10 mouse cellular contexts compared by ENCODE assay signal in genomic region chr7:70406527-70406926, GRCm38 (mm10). TPM values are rescaled to one million over a fixed set of nuclear protein-coding genes. Genes with fewer than 3 reads are reported as not detected.
"Had no signal": no experiment of that assay in that cellular context is flagged by ENCODE, and none has a peak within 500 bp of the region (broad histone marks: within the 10 kb centered on the region; RNA-seq: fewer than 3 reads in every experiment).

No protein-coding gene starts in this region.

- H3K36me3 ChIP-seq: hindbrain, embryonic 15.5 days; limb, embryonic 15.5 days had no signal

- H3K27me3 ChIP-seq: hindbrain, embryonic 15.5 days; limb, embryonic 15.5 days; liver, embryonic 13.5 days; midbrain, embryonic 13.5 days had no signal

- H3K27ac ChIP-seq: hindbrain, embryonic 15.5 days; left cerebral cortex, adult 2 months; limb, embryonic 15.5 days; liver, embryonic 13.5 days; midbrain, embryonic 13.5 days had no signal

- ATAC-seq: intestine, embryonic 16.5 days; midbrain, embryonic 13.5 days had no signal

- H3K9ac ChIP-seq: hindbrain, embryonic 15.5 days; limb, embryonic 15.5 days; liver, embryonic 13.5 days; midbrain, embryonic 13.5 days had no signal

- H3K4me1 ChIP-seq: hindbrain, embryonic 15.5 days; limb, embryonic 15.5 days; liver, embryonic 13.5 days; midbrain, embryonic 13.5 days had no signal

- DNase-seq: liver, embryonic 13.5 days; lung, adult 18-20 months; right cerebral cortex, postnatal 25 days; thymus, postnatal 4 days had no signal

- H3K9me3 ChIP-seq: hindbrain, embryonic 15.5 days; limb, embryonic 15.5 days; midbrain, embryonic 13.5 days had no signal

- H3K4me2 ChIP-seq: hindbrain, embryonic 15.5 days; limb, embryonic 15.5 days; liver, embryonic 13.5 days; midbrain, embryonic 13.5 days had no signal

- H3K4me3 ChIP-seq: hindbrain, embryonic 15.5 days; left cerebral cortex, adult 2 months; limb, embryonic 15.5 days; liver, embryonic 13.5 days; midbrain, embryonic 13.5 days had no signal

RNA-seq across cellular contexts. Expression of gene Nr2f2, which starts 40.0 kb away (rescaled TPM):
- total RNA-seq: megakaryocyte progenitor cell, adult 5-6 weeks had no signal
